Mouse (Mus musculus) hindbrain, embryonic 11.5 days (tissue): ENCODE results near the gene Nhs. TPM values are rescaled to one million over a fixed set of nuclear protein-coding genes. Genes with fewer than 3 reads are reported as not detected.
A peak's percentile ranks its signal among the peaks of the same experiment; 100 is the strongest.

Experiments used
- ATAC-seq: fragments of 200-750 bp; cut with Nextera tagmentation; 2 replicates; pipeline ENCODE4 v1.8.0; 2017; ENCODE audit warnings: mild to moderate bottlenecking, moderate TSS enrichment, moderate library complexity; ENCODE audit not compliant: low FRiP score
- DNase-seq: peaks from one replicate; pipeline ENCODE4 v3.0.0-alpha.2; 2015; ENCODE audit warnings: low spot score
- H3K27ac ChIP-seq: fragments of 300-500 bp; sonication (generic); 2 replicates; pipeline ENCODE4 v1.5.1; 2014; ENCODE audit warnings: mild to moderate bottlenecking, low read depth, low read length
- H3K27me3 ChIP-seq: fragments of 300-500 bp; sonication (generic); 2 replicates; pipeline ENCODE4 v1.6.1; 2014; ENCODE audit warnings: mild to moderate bottlenecking, low read length, moderate library complexity, mixed read lengths; ENCODE audit not compliant: control insufficient read depth, insufficient read depth
- H3K36me3 ChIP-seq: fragments of 300-500 bp; sonication (generic); 2 replicates; pipeline ENCODE4 v1.6.1; 2014; ENCODE audit warnings: mild to moderate bottlenecking, low read length, moderate library complexity, mixed read lengths; ENCODE audit not compliant: control insufficient read depth, insufficient read depth
- H3K4me1 ChIP-seq: fragments of 300-500 bp; sonication (generic); replicated peaks from 2 replicates; pipeline ENCODE4 v1.6.1; 2014; ENCODE audit warnings: low read length, mixed read lengths; ENCODE audit not compliant: control insufficient read depth, insufficient read depth
- H3K4me2 ChIP-seq: fragments of 300-500 bp; sonication (generic); replicated peaks from 2 replicates; pipeline ENCODE4 v1.6.1; 2014; ENCODE audit warnings: mild to moderate bottlenecking, low read depth, low read length
- H3K4me3 ChIP-seq: fragments of 300-500 bp; sonication (generic); 2 replicates; pipeline ENCODE4 v1.5.1; 2014; ENCODE audit warnings: low read depth, low read length
- H3K9ac ChIP-seq: fragments of 300-500 bp; sonication (generic); 2 replicates; pipeline ENCODE4 v1.6.1; 2014; ENCODE audit warnings: low read depth, low read length
- H3K9me3 ChIP-seq: fragments of 300-500 bp; sonication (generic); 2 replicates; pipeline ENCODE4 v1.6.1; 2016; ENCODE audit warnings: low read length; ENCODE audit not compliant: control insufficient read depth
- WGBS: fragments of 180-500 bp; shearing (Covaris S2); extraction: QIAGEN DNeasy Blood & Tissue Kit; methylation state at CpG from one replicate; pipeline ENCODE4 v1.1.7; 2014; 5-methylcytosine and 5-hydroxymethylcytosine counted together
- polyA plus RNA-seq: library from polyadenylated mRNA; unstranded; fragments of >200 nt; fragmentation: Nextera tagmentation; extraction: Ambion mirVana; gene quantifications from 2 replicates; pipeline ENCODE4 v1.2.1, GENCODE M21; 2014

Nhs gene
- 3.4 and 4.6 TPM in 2 replicates for polyA plus RNA-seq

DNA sequence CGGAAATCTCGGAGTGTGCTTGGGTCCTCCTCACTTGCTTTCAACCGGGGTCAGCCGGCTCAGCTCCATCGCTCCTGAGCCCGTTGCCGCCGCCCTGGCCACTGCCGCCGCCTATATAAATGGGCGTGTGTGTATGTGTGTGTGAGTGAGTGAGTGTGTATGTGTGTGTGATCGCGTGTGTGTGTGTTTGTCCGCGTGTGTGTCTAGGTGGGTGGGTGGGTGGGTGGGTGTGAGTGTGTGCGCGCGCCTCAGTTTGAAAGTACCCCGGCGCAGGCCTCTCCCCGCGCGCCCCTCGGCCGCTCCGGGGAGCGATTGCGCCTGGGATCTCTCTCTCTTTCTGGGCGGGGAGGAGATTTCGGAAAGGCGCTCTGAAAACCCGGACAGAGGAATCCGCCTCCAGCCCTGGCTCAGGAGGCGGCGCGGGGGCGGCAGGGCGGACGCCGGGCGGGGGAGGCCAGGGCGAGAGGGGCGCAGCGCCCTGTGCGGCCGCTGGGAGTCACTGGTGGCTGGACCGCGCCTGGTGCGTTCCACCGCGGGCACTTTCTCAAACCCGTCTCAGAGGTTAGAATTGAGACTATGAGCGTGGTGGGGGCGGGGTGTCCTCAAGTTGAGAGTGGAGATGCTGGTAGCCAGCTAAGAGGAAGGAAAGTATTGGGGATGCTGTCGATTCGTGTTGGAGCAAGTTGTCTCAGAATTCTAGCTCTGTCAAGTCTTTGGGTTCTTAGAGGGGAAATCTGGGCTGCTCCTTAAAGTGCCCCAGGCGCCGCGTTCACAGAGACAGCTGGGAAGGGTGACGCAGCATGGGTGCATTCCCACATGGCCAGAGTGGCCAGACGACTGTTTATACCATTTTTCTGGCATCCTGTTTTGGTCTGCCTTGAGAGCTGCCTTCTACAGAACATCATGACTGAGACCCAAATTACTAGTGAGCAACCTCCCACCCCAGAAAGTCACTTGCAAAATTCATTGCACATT is at the start of gene Nhs:
Gene Nhs, minus strand, starts transcription at position 94 of the 975 bp plus-strand sequence.
- Histone ChIP-seq H3K4me1 (no peaks in the 10 kb centered on the region), H3K4me2 (peak within 1 kb of the TSS; percentile 47), H3K27ac (peak within 1 kb of the TSS; percentile 42; the same call in 1 of the 2 replicates), H3K4me3 (peak within 1 kb of the TSS; percentile 50), H3K9ac (peak within 1 kb of the TSS; percentile 60), H3K27me3 (no peaks in the 10 kb centered on the region; the same call in 1 of the 2 replicates), H3K9me3 (no peaks in the 10 kb centered on the region), H3K36me3 (no peaks in the 10 kb centered on the region)
- ATAC-seq, result peak; percentile 92
- WGBS, result 7% methylated on average over 56 of the region's 61 CpGs
- peak; percentile 81 for DNase-seq

DNA sequence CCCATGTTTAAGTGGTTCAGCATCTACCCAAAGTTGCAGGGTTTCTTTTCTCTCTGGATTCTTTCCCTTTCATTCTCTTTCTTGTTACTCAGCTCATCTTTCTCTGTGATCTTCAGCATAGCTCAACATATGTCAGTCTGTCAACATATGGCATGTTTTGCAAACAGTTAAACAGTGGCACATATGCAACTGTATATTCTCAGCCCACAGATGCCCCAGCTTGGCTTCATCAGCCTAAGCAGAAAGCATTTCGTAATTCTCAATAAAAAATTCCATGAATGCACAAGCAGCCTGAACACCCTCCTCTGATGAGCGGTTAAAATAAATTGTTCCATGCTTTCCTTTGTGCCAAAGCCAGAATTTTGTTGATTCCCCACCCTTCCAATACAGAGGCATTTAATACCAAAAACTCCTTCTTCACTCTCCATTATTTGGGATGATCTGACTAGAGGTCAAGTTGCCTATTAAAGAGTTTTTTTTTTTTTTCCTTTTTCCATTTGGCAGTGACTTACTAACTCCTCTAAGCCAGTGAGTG is 46.9 kb upstream of the Nhs start:
- Histone ChIP-seq H3K4me3 (no peak overlapping the region), H3K27me3 (peaks cover 2% of the 10 kb centered on the region; the same call in 1 of the 2 replicates), H3K4me1 (no peaks in the 10 kb centered on the region), H3K36me3 (no peaks in the 10 kb centered on the region), H3K4me2 (no peak overlapping the region), H3K27ac (no peak overlapping the region), H3K9me3 (no peaks in the 10 kb centered on the region), H3K9ac (no peak overlapping the region)
- ATAC-seq, result no peak
- 89% methylated on average over 2 of the region's 2 CpGs for WGBS
- no peak for DNase-seq

DNA sequence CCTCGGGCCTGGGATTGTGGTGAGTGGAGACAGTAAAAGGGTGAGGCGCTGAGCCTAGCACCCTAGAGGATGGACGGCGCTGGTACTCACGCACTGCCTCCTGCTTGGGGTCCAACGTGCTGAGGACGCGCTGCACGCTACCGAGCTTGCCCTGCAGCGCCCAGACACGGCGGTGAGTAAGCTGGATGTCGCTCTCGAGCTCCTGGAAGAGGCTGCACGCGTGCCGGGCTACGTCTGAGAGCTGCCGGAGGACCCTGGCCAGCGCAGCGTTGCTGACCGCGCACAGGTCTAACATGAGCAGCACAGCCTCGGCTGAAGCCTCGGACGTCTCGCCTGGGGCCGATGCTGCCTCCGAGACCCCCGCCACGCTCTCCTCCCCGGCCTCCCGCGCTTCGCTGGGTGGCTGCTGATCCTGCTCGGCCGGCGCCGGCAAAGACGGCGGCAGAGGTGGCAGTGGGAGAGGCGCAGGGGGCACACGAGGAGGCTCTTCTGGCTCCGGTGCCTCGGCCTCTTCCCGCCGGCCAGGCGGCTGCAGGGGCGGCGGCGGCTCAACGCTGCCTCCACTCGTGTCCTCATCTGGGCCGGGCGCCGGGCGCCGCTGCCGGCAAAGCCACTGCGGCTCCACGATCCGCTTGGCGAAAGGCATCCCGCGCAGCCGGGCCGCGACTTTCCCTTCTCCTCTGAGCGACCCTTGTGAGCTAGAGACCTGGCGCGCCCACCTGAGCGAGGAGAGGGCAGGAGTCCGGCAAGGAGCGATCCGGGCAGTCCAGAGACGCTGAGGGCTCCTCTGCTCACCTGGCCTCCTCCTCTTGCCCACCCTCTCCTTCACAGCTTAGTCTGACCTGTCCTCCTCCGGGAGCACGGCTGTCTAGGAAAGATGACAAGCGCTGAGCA is 540 bp downstream of the Nhs start:
- WGBS, result 16% methylated on average over 46 of the region's 80 CpGs

DNA sequence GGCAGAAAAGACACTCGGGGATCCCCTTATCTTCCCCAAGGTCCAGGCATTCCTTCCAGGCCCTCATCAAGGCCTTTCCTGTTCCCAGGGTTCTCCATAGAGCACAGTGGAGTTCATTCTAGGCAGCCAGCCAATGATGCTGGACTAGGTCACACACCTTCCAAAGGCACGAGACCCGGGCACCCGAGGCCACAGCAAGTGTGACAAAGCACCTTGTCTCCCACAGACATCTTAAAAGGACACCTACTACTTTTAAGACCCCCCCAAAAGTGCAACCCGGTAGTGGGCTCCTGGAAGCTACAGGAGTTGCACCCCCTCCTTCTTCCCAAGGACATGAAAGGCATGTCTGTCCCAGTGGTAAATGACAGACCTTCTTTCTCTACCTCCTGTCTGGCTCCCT is 1.4 kb downstream of the Nhs start:
- Histone ChIP-seq H3K27ac (no peak overlapping the region), H3K27me3 (no peaks in the 10 kb centered on the region; the same call in 1 of the 2 replicates), H3K36me3 (no peaks in the 10 kb centered on the region), H3K4me2 (peak overlapping the region; percentile 47), H3K9ac (peak overlapping the region; percentile 60), H3K4me3 (peak overlapping the region; percentile 50), H3K9me3 (no peaks in the 10 kb centered on the region), H3K4me1 (no peaks in the 10 kb centered on the region)
- WGBS, result 57% methylated on average over 5 of the region's 5 CpGs
- DNase-seq, result no peak
- no peak for ATAC-seq

More for the DNA sequence above, 540 bp downstream of the Nhs start:
- peak; percentile 51 for DNase-seq
- H3K36me3 ChIP-seq, result no peaks in the 10 kb centered on the region
- H3K27ac ChIP-seq, result peak overlapping the region; percentile 42; the same call in 1 of the 2 replicates
- peak overlapping the region; percentile 50 for H3K4me3 ChIP-seq
- peak overlapping the region; percentile 47 for H3K4me2 ChIP-seq
- H3K9ac ChIP-seq, result peak overlapping the region; percentile 60
- no peaks in the 10 kb centered on the region for H3K4me1 ChIP-seq
- no peaks in the 10 kb centered on the region for H3K9me3 ChIP-seq
- no peaks in the 10 kb centered on the region; the same call in 1 of the 2 replicates for H3K27me3 ChIP-seq
- ATAC-seq, result peak; percentile 72

DNA sequence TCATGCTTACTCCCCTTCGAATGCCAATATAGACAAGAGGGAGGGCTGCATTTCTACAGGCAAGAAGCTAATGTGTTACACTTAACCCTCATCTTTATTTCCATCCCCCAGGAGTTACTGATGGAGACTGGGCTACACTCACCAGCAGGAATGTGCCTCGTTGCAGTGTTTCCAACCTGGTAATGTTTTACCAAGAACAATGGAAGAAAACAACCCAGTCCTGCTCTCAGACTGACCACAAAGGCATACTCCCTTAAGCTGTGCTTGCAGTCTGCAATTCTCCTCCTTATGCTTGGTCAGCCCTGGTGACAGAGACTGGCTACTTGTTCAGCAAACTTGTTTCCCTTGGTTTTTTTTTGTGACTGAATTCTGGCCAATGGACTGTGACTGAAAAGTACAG is 21.7 kb downstream of the Nhs start:
- Histone ChIP-seq H3K9ac (no peak overlapping the region), H3K27ac (no peak overlapping the region), H3K36me3 (no peaks in the 10 kb centered on the region), H3K27me3 (peaks cover 3% of the 10 kb centered on the region; the same call in 1 of the 2 replicates), H3K4me2 (no peak overlapping the region), H3K9me3 (no peaks in the 10 kb centered on the region), H3K4me3 (no peak overlapping the region), H3K4me1 (no peaks in the 10 kb centered on the region)
- no peak for DNase-seq
- 47% methylated on average over 2 of the region's 2 CpGs for WGBS
- ATAC-seq, result no peak

DNA sequence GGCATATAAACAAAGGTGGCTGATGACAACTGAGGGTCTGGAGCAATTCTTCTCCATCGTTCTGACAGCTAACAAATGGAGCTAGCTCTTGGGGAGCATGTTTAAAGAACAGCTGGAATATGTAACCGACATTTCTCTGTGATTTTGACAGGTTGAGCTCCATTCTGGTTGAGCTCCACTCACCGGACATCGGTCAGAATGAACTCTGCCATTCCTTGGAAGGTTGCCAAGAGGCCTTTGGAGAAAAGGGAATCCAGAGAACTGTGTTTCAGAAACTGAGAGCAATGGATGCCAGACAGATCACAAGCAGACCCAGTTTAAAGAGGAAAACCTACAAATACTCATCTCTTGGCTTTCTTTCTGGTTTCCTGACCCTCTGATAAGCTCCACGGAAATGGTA is 46.3 kb downstream of the Nhs start:
- Histone ChIP-seq H3K27ac (no peak overlapping the region), H3K9me3 (no peaks in the 10 kb centered on the region), H3K4me2 (no peak overlapping the region), H3K27me3 (peaks cover 4% of the 10 kb centered on the region; the same call in 1 of the 2 replicates), H3K36me3 (no peaks in the 10 kb centered on the region), H3K4me1 (no peaks in the 10 kb centered on the region), H3K9ac (no peak overlapping the region), H3K4me3 (no peak overlapping the region)
- ATAC-seq, result no peak
- 72% methylated on average over 5 of the region's 5 CpGs for WGBS
- no peak for DNase-seq

DNA sequence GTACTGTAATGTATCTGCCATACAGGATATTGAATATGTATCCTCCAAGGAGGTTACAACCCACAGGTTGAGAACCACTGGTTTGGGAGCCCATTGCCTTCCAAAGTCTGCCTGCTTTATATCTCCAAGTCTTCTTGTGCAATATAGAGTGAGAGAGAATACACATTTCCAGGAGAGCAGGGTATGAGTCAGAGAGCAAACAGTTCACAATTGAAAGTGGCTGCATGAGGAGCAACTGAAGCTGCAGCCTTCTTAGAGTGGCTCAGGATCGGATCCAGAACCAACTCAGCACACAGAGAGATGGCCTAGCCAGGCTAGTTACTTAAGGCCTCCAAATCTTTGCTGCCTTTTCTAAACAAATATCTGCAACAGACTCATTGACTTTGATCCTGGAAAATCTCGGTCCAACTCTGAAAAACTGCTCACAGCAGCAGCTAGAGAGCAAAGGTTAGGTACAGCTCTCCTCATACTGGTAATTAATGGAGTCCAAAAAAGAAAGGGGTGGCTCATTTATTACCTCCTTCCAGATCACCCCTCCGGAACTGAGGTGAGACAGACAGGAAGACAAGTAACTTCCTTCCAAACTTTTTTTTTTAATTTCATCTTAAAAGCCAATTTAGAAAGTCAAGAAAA is 56.6 kb downstream of the Nhs start:
- no peak for DNase-seq
- no peaks in the 10 kb centered on the region for H3K9me3 ChIP-seq

DNA sequence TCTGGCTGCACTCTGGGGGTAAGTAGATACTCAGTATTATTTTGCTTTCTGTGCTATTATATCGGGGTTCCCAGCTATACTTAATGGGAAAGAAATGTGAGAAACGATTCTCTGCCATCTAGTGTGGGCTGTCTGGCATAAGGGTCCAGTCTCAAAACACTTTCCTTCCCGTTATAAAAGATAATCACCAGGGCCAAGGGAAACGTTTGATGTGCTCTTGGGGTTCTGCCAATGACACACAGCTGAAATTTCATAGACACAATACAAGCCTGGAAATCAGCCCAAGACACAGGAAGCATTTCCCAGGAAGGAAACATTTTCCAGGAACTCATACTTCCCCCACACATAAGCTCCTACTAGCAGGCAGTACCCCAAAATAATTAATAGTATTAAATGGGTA is 61.2 kb downstream of the Nhs start:
- Histone ChIP-seq H3K4me1 (no peaks in the 10 kb centered on the region), H3K4me3 (no peak overlapping the region), H3K27me3 (peaks cover 6% of the 10 kb centered on the region; the same call in 1 of the 2 replicates), H3K36me3 (no peaks in the 10 kb centered on the region), H3K4me2 (no peak overlapping the region), H3K9ac (no peak overlapping the region), H3K27ac (no peak overlapping the region), H3K9me3 (no peaks in the 10 kb centered on the region)
- 74% methylated on average over 4 of the region's 4 CpGs for WGBS
- no peak for DNase-seq
- ATAC-seq, result no peak

More for the DNA sequence above, 56.6 kb downstream of the Nhs start:
- WGBS, result 80% methylated on average over 3 of the region's 3 CpGs
- Histone ChIP-seq H3K27me3 (peaks cover 4% of the 10 kb centered on the region; the same call in 1 of the 2 replicates), H3K36me3 (no peaks in the 10 kb centered on the region), H3K4me1 (no peaks in the 10 kb centered on the region), H3K4me2 (no peak overlapping the region), H3K27ac (no peak overlapping the region), H3K4me3 (no peak overlapping the region), H3K9ac (no peak overlapping the region)
- no peak for ATAC-seq
